Mouse (Mus musculus): Measurements from ENCODE around the gene Tmem184b. TPM values are rescaled to one million over a fixed set of nuclear protein-coding genes. Genes with fewer than 3 reads are reported as not detected.
A peak's percentile ranks its signal among the peaks of the same experiment; 100 is the strongest.

The Tmem184b gene
- polyA plus RNA-seq, 1 experiment: 69.0 TPM

DNA sequence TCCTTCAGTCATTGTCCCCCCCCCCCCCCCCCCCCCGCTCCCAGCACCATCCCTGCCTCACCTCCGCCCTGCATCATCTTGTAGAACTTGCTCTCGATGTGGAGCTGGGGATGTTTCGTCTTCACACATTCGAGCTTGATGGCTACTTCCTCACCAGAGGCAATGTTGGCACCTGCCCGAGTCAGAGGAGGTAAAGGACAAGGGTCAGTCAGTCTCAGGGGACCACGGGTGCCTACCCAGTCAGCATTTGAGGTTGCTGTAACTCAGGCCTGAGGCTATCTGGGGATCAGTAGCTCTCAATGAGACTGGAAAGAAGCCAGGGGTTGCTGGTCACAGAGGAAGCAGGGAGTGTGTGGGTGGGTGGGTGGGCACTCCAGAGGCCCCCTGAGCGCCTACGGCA, 26.6 kb upstream of the Tmem184b start:
- Histone ChIP-seq H3K27me3 (replicated peaks; ENCODE audit: control insufficient read depth, insufficient read depth, low read length) (no peaks in the 10 kb centered on the region), H3K27ac (ENCODE audit: insufficient read depth, low read depth, low read length) (no peak overlapping the region), H3K4me1 (ENCODE audit: control insufficient read depth, insufficient read depth, low read length) (peaks cover 8% of the 10 kb centered on the region; the same call in 1 of the 2 replicates), H3K36me3 (ENCODE audit: control insufficient read depth, insufficient read depth, low read length) (no peaks in the 10 kb centered on the region), H3K4me3 (ENCODE audit: insufficient read depth, low read depth, low read length) (no peak overlapping the region)
- peak; percentile 57 for DNase-seq
- WGBS: 38% methylated on average over 9 of the region's 9 CpGs
- TF ChIP-seq CTCF (conservative IDR thresholded peaks at IDR 0.05; ENCODE audit: insufficient read depth, insufficient read length, low read depth, low read length): no peak

DNA sequence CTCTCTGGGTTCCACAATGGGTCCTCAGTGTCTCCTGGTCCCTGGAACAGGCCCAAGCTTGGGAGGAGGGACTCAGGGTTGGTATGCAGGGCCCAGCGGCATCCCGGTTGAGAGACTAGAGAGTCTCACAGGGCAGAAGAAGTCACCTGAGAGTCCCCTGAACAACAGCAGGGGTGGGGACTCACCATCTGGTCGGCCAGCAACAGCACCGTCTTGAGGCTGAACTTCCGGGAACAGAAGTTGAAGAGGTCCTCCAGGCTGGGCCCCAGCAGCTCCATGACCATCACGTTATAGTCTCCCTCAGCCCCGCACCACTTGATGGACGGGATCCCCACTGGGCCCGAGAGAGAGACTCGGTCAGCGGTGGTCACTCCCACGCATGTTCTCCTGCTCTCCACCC, 26.2 kb upstream of the Tmem184b start:
- H3K27me3 ChIP-seq (replicated peaks; ENCODE audit: control insufficient read depth, insufficient read depth, low read length): no peaks in the 10 kb centered on the region
- DNase-seq: no peak
- no peak overlapping the region for H3K27ac ChIP-seq (ENCODE audit: insufficient read depth, low read depth, low read length)
- no peak overlapping the region for H3K4me3 ChIP-seq (ENCODE audit: insufficient read depth, low read depth, low read length)
- 88% methylated on average over 12 of the region's 12 CpGs for WGBS
- TF ChIP-seq CTCF (conservative IDR thresholded peaks at IDR 0.05; ENCODE audit: insufficient read depth, insufficient read length, low read depth, low read length) (no peak), POLR2A (IDR thresholded peaks at IDR 0.05; ENCODE audit: low read depth, low read length) (no peak)
- no peaks in the 10 kb centered on the region for H3K36me3 ChIP-seq (ENCODE audit: control insufficient read depth, insufficient read depth, low read length)
- H3K4me1 ChIP-seq (ENCODE audit: control insufficient read depth, insufficient read depth, low read length): 0 out of 2 replicates have a peak, but pooled peaks cover 4% of the 10 kb centered on the region

DNA sequence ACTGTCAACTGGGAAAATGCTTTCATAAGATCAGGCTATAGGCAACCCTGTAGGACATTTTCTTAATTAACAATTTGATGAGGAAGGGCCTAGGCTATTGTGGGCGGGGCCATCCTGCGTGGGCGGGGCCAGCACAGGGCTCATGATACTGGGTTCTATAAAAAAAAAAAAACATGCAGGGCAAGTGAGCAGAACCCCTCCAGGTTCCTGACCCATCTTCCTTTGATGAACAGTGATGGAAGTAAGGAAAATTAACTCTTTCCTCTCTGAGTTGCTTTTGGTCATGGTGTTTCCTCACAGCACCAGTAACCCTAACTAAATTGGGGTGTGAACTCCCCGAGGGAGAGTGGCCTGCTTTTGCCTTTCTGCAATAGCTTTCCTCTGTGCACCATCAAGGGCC, 25.2 kb upstream of the Tmem184b start:
- WGBS: 82% methylated on average over 4 of the region's 4 CpGs
- H3K27me3 ChIP-seq (replicated peaks; ENCODE audit: control insufficient read depth, insufficient read depth, low read length): no peaks in the 10 kb centered on the region
- H3K27ac ChIP-seq (ENCODE audit: insufficient read depth, low read depth, low read length): no peak overlapping the region
- 0 out of 2 replicates have a peak, but pooled peaks cover 4% of the 10 kb centered on the region for H3K4me1 ChIP-seq (ENCODE audit: control insufficient read depth, insufficient read depth, low read length)
- H3K4me3 ChIP-seq (ENCODE audit: insufficient read depth, low read depth, low read length): no peak overlapping the region
- no peak for DNase-seq
- TF ChIP-seq CTCF (conservative IDR thresholded peaks at IDR 0.05; ENCODE audit: insufficient read depth, insufficient read length, low read depth, low read length) (no peak), POLR2A (IDR thresholded peaks at IDR 0.05; ENCODE audit: low read depth, low read length) (no peak)
- no peaks in the 10 kb centered on the region for H3K36me3 ChIP-seq (ENCODE audit: control insufficient read depth, insufficient read depth, low read length)

DNA sequence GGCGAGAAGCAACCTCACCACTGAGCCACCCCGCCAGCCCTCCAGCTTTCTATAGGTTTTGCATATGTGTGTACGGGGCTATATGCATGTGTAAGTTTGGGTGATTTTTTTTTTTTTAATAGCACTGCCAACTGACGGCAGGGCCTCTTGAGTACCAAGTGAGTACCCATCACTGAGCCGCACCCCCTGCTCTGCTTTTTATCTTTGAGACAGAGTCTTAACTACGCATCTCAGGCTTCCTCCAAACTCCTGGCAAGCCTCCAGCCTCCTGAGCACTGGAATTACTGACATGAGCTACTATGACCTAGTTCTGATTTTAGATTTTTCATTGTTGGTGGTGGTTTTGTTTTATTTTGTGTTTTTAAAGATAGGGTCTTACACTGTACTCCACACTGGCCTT, 24.1 kb upstream of the Tmem184b start:
- Histone ChIP-seq H3K27me3 (replicated peaks; ENCODE audit: control insufficient read depth, insufficient read depth, low read length) (no peaks in the 10 kb centered on the region), H3K4me1 (ENCODE audit: control insufficient read depth, insufficient read depth, low read length) (0 out of 2 replicates have a peak, but pooled peaks cover 4% of the 10 kb centered on the region), H3K36me3 (ENCODE audit: control insufficient read depth, insufficient read depth, low read length) (no peaks in the 10 kb centered on the region), H3K27ac (ENCODE audit: insufficient read depth, low read depth, low read length) (no peak overlapping the region), H3K4me3 (ENCODE audit: insufficient read depth, low read depth, low read length) (no peak overlapping the region)
- no peak for DNase-seq
- TF ChIP-seq POLR2A (IDR thresholded peaks at IDR 0.05; ENCODE audit: low read depth, low read length) (no peak), CTCF (conservative IDR thresholded peaks at IDR 0.05; ENCODE audit: insufficient read depth, insufficient read length, low read depth, low read length) (no peak)
- 81% methylated on average over 6 of the region's 6 CpGs for WGBS

DNA sequence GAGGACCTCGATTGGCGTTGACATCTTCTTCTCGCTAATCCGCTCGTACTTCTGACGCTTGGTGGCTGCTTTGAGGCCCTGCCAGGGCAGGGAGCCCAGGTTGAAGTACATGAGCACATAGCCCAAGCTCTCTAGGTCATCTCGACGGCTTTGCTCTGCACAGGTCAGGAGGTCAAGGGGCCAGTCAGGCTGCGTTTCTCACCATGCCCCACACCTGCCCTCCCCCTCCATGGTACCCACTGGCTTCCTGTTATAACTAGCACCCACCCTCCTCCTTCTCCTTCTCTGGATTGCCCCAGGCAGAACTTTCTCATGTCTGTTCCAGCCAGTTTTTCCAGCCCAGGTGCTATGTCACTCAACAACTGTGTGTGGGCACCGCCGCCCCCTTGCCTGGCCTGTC, 22.1 kb upstream of the Tmem184b start:
- no peak for TF ChIP-seq POLR2A (IDR thresholded peaks at IDR 0.05; ENCODE audit: low read depth, low read length)
- Histone ChIP-seq H3K27ac (ENCODE audit: insufficient read depth, low read depth, low read length) (no peak overlapping the region), H3K4me3 (ENCODE audit: insufficient read depth, low read depth, low read length) (no peak overlapping the region), H3K36me3 (ENCODE audit: control insufficient read depth, insufficient read depth, low read length) (no peaks in the 10 kb centered on the region), H3K4me1 (ENCODE audit: control insufficient read depth, insufficient read depth, low read length) (no peaks in the 10 kb centered on the region), H3K27me3 (replicated peaks; ENCODE audit: control insufficient read depth, insufficient read depth, low read length) (no peaks in the 10 kb centered on the region)
- peak; percentile 82 for DNase-seq
- 64% methylated on average over 11 of the region's 11 CpGs for WGBS

DNA sequence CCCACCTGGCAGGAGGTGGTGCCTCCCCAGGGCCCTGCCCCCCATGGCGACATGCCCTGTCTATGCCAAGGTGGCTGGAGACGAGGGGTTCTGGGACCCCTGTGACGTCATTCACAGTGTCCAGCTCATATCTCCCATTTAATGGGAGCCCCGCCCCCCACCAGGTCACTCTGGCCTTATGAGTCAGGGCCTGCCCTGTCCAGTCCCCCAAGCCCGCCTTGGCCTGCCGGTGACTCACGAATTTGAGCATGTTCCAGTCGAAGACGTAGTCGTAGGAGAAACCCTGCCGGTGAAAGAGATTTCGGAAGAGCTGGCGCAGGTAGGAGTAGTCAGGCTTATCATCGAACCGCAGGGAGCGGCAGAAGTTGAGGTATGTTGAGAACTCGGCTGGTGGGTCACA, 21.2 kb upstream of the Tmem184b start:
- Histone ChIP-seq H3K4me3 (ENCODE audit: insufficient read depth, low read depth, low read length) (no peak overlapping the region), H3K27me3 (replicated peaks; ENCODE audit: control insufficient read depth, insufficient read depth, low read length) (no peaks in the 10 kb centered on the region), H3K36me3 (ENCODE audit: control insufficient read depth, insufficient read depth, low read length) (no peaks in the 10 kb centered on the region), H3K4me1 (ENCODE audit: control insufficient read depth, insufficient read depth, low read length) (no peaks in the 10 kb centered on the region), H3K27ac (ENCODE audit: insufficient read depth, low read depth, low read length) (no peak overlapping the region)
- TF ChIP-seq CTCF (conservative IDR thresholded peaks at IDR 0.05; ENCODE audit: insufficient read depth, insufficient read length, low read depth, low read length) (no peak), POLR2A (IDR thresholded peaks at IDR 0.05; ENCODE audit: low read depth, low read length) (no peak)
- DNase-seq: no peak
- WGBS: 93% methylated on average over 17 of the region's 17 CpGs

DNA sequence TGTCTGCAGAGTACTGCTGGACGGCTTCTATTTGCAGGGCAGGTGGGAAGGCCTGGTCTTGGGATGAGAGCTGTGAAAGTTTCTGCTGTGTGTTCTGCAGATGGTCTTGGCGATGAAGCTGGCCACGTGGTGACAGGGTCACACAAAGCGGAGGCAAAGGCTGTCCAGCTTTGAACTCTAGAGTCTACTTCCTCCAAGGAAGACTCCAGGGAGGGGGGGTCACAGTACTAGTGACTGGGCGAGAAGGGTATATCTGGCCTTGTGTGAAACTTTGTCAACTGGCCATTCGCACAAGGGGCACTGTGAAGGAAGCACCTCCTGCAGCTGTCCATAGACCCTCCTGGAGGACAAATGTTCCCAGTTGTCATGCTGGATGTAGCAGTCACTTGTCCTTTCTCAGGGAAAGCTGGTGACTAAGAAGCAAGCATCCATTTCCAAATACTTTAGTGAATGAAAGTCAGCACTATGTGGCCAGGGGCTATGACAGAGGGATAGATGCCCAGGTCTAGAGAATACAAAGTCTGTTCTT, 19.4 kb upstream of the Tmem184b start:
- H3K36me3 ChIP-seq (ENCODE audit: control insufficient read depth, insufficient read depth, low read length): no peaks in the 10 kb centered on the region
- WGBS: 65% methylated on average over 6 of the region's 6 CpGs
- no peaks in the 10 kb centered on the region for H3K4me1 ChIP-seq (ENCODE audit: control insufficient read depth, insufficient read depth, low read length)
- H3K4me3 ChIP-seq (ENCODE audit: insufficient read depth, low read depth, low read length): no peak overlapping the region
- H3K27ac ChIP-seq (ENCODE audit: insufficient read depth, low read depth, low read length): no peak overlapping the region
- TF ChIP-seq CTCF (conservative IDR thresholded peaks at IDR 0.05; ENCODE audit: insufficient read depth, insufficient read length, low read depth, low read length): no peak
- no peak for TF ChIP-seq POLR2A (IDR thresholded peaks at IDR 0.05; ENCODE audit: low read depth, low read length)
- no peaks in the 10 kb centered on the region for H3K27me3 ChIP-seq (replicated peaks; ENCODE audit: control insufficient read depth, insufficient read depth, low read length)
- no peak for DNase-seq

DNA sequence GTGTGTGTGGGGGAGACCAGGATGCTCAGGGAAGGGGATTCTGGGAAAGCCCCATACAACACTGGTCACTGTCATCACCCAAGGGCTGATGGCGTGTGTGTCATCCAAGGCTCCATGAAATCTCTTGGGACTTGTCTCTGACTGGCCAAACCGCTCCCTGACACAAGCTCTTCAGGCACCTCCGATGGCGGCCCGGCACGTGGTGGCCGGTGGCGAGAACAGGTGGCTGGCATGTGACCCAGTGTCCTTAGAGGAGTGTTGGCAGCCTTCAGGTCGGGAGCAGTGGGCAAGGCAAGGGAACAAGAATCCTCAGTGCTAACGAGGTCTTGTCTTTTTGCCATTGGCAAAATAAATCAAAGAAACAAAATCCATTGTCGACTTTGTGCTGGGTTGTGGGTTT, 15.3 kb upstream of the Tmem184b start:
- TF ChIP-seq CTCF (conservative IDR thresholded peaks at IDR 0.05; ENCODE audit: insufficient read depth, insufficient read length, low read depth, low read length): no peak
- no peak for TF ChIP-seq POLR2A (IDR thresholded peaks at IDR 0.05; ENCODE audit: low read depth, low read length)
- Histone ChIP-seq H3K4me1 (ENCODE audit: control insufficient read depth, insufficient read depth, low read length) (no peaks in the 10 kb centered on the region), H3K27me3 (replicated peaks; ENCODE audit: control insufficient read depth, insufficient read depth, low read length) (no peaks in the 10 kb centered on the region), H3K27ac (ENCODE audit: insufficient read depth, low read depth, low read length) (no peak overlapping the region), H3K4me3 (ENCODE audit: insufficient read depth, low read depth, low read length) (no peak overlapping the region), H3K36me3 (ENCODE audit: control insufficient read depth, insufficient read depth, low read length) (no peaks in the 10 kb centered on the region)
- WGBS: 86% methylated on average over 11 of the region's 11 CpGs
- DNase-seq: no peak

All from kidney, adult 2 months (tissue).